Mouse (Mus musculus): Measurements from ENCODE around the gene Vnn1. TPM values are rescaled to one million over a fixed set of nuclear protein-coding genes. Genes with fewer than 3 reads are reported as not detected.

Vnn1 gene
- total RNA-seq, 2 experiments from 2014 or later = 0.23 to 0.32 TPM

Other genes with a start within 250 kb of the Vnn1 start
- gene Rps12, start 107.4 kb upstream of the Vnn1 start, total RNA-seq (2021) = 100 to 1,000 TPM; 289 to 355 TPM
- gene Slc18b1, start 97.7 kb upstream of the Vnn1 start, total RNA-seq (2021) = 10 to 100 TPM; 13.6 to 14.7 TPM
- under 1 TPM; 0.21 to 0.47 TPM for gene Vnn3, start 43.2 kb upstream of the Vnn1 start, total RNA-seq (2021)
- gene Taar1, start 25.7 kb downstream of the Vnn1 start, total RNA-seq (2021) = not detected
- not detected for gene Taar2, start 43.9 kb downstream of the Vnn1 start, total RNA-seq (2021)
- gene Taar3, start 54.9 kb downstream of the Vnn1 start, total RNA-seq (2021) = not detected
- gene Taar4, start 65.8 kb downstream of the Vnn1 start, total RNA-seq (2021) = not detected
- gene Taar5, start 76.0 kb downstream of the Vnn1 start, total RNA-seq (2021) = not detected
- not detected for gene Taar6, start 91.0 kb downstream of the Vnn1 start, total RNA-seq (2021)
- gene Taar7a, start 98.8 kb downstream of the Vnn1 start, total RNA-seq (2021) = not detected
- not detected for gene Taar7b, start 105.3 kb downstream of the Vnn1 start, total RNA-seq (2021)
- gene Taar7d, start 132.5 kb downstream of the Vnn1 start, total RNA-seq (2021) = not detected
- gene Taar7e, start 142.9 kb downstream of the Vnn1 start, total RNA-seq (2021) = not detected
- not detected for gene Taar7f, start 154.8 kb downstream of the Vnn1 start, total RNA-seq (2021)
- not detected for gene Taar8a, start 181.8 kb downstream of the Vnn1 start, total RNA-seq (2021)
- not detected for gene Taar8b, start 197.6 kb downstream of the Vnn1 start, total RNA-seq (2021)
- not detected for gene Taar8c, start 207.2 kb downstream of the Vnn1 start, total RNA-seq (2021)
- not detected for gene Taar9, start 214.8 kb downstream of the Vnn1 start, total RNA-seq (2021)